Mouse (Mus musculus) intestine, postnatal 0 days (tissue): ENCODE results near the gene Cerk. TPM values are rescaled to one million over a fixed set of nuclear protein-coding genes. Genes with fewer than 3 reads are reported as not detected.

Source experiments
- ATAC-seq: fragments of 200-750 bp; cut with Nextera tagmentation; 2 replicates; pipeline ENCODE4 v1.8.0; 2017; ENCODE audit warnings: mild to moderate bottlenecking, moderate TSS enrichment, moderate library complexity
- H3K27ac ChIP-seq: fragments of 300-500 bp; sonication (generic); 2 replicates; pipeline ENCODE4 v1.5.1; 2014; ENCODE audit warnings: mild to moderate bottlenecking, low read depth, low read length, moderate library complexity
- H3K27me3 ChIP-seq: fragments of 300-500 bp; sonication (generic); replicated peaks from 2 replicates; pipeline ENCODE4 v1.6.1; 2014; ENCODE audit warnings: low read length, mixed read lengths; ENCODE audit not compliant: control insufficient read depth, insufficient read depth
- H3K36me3 ChIP-seq: fragments of 300-500 bp; sonication (generic); 2 replicates; pipeline ENCODE4 v1.6.1; 2014; ENCODE audit warnings: mild to moderate bottlenecking, moderate library complexity; ENCODE audit not compliant: control insufficient read depth, insufficient read depth
- H3K4me1 ChIP-seq: fragments of 300-500 bp; sonication (generic); replicated peaks from 2 replicates; pipeline ENCODE4 v1.6.1; 2014; ENCODE audit warnings: antibody characterized with exemption, low read length, mixed read lengths; ENCODE audit not compliant: control insufficient read depth, insufficient read depth
- H3K4me2 ChIP-seq: fragments of 300-500 bp; sonication (generic); replicated peaks from 2 replicates; pipeline ENCODE4 v1.6.1; 2014; ENCODE audit warnings: low read depth, mild to moderate bottlenecking, moderate library complexity
- H3K4me3 ChIP-seq: fragments of 300-500 bp; sonication (generic); 2 replicates; pipeline ENCODE4 v1.5.1; 2014; ENCODE audit warnings: low read depth, low read length
- H3K9ac ChIP-seq: fragments of 300-500 bp; sonication (generic); 2 replicates; pipeline ENCODE4 v1.6.1; 2014; ENCODE audit warnings: mild to moderate bottlenecking, low read depth, low read length
- H3K9me3 ChIP-seq: fragments of 300-500 bp; sonication (generic); 2 replicates; pipeline ENCODE4 v1.6.1; 2016; ENCODE audit warnings: mixed run types; ENCODE audit not compliant: control insufficient read depth
- CTCF ChIP-seq: sonication (generic); IDR thresholded peaks from 2 replicates; pipeline ENCODE4 v1.5.1; 2016; ENCODE audit warnings: low read depth, mild to moderate bottlenecking, control low read depth, antibody characterized with exemption, moderate library complexity
- WGBS: fragments of 180-500 bp; shearing (Covaris S2); extraction: QIAGEN DNeasy Blood & Tissue Kit; methylation state at CpG from one replicate; pipeline ENCODE4 v1.1.7; 2014; 5-methylcytosine and 5-hydroxymethylcytosine counted together
- polyA plus RNA-seq: library from polyadenylated mRNA; unstranded; fragments of >200 nt; fragmentation: Nextera tagmentation; extraction: Ambion mirVana; gene quantifications from 2 replicates; pipeline ENCODE4 v1.2.1, GENCODE M21; 2015

Gene Cerk
- polyA plus RNA-seq: 4.1 and 4.2 TPM in 2 replicates

GRCm38 (mm10) chr15:86185689-86186569 lies at the start of gene Cerk:
Gene Cerk (minus strand): TSS chr15:86186141.
- Histone ChIP-seq H3K4me2 (peak within 1 kb of the TSS; percentile 96), H3K4me3 (peak within 1 kb of the TSS; percentile 80), H3K9ac (peak within 1 kb of the TSS; percentile 77), H3K9me3 (no peaks in the 10 kb centered on the region), H3K27ac (peak within 1 kb of the TSS; percentile 77), H3K4me1 (0 out of 2 replicates have a peak, but pooled peaks cover 4% of the 10 kb centered on the region), H3K36me3 (no peaks in the 10 kb centered on the region), H3K27me3 (no peaks in the 10 kb centered on the region)
- TF ChIP-seq CTCF: peak; percentile 67
- 3% methylated on average over 38 of the region's 43 CpGs for WGBS
- peak; percentile 26 for ATAC-seq

- no peak overlapping the region for H3K9ac ChIP-seq
- no peaks in the 10 kb centered on the region for H3K27me3 ChIP-seq
- H3K36me3 ChIP-seq: peaks cover 26% of the 10 kb centered on the region; the same call in 1 of the 2 replicates
- TF ChIP-seq CTCF: no peak
- H3K9me3 ChIP-seq: no peaks in the 10 kb centered on the region
- H3K4me1 ChIP-seq: no peaks in the 10 kb centered on the region
- H3K27ac ChIP-seq: no peak overlapping the region
- H3K4me2 ChIP-seq: no peak overlapping the region
- H3K4me3 ChIP-seq: no peak overlapping the region
- ATAC-seq: no peak
- 84% methylated on average over 22 of the region's 22 CpGs for WGBS
Observed at GRCm38 (mm10) chr15:86234517-86235441, 48.8 kb upstream of the Cerk start.

GRCm38 (mm10) chr15:86234001-86234400 lies 48.1 kb upstream of the Cerk start:
- Histone ChIP-seq H3K36me3 (peaks cover 23% of the 10 kb centered on the region; the same call in 1 of the 2 replicates), H3K27me3 (no peaks in the 10 kb centered on the region), H3K9me3 (no peaks in the 10 kb centered on the region), H3K4me3 (no peak overlapping the region), H3K9ac (no peak overlapping the region), H3K4me1 (no peaks in the 10 kb centered on the region), H3K4me2 (no peak overlapping the region), H3K27ac (no peak overlapping the region)
- TF ChIP-seq CTCF: no peak
- WGBS: 81% methylated on average over 5 of the region's 5 CpGs
- no peak for ATAC-seq

GRCm38 (mm10) chr15:86231831-86232512 lies 46.0 kb upstream of the Cerk start:
- TF ChIP-seq CTCF: no peak
- no peak overlapping the region for H3K9ac ChIP-seq
- WGBS: 64% methylated on average over 7 of the region's 7 CpGs
- H3K4me2 ChIP-seq: no peak overlapping the region
- no peak for ATAC-seq
- peaks cover 16% of the 10 kb centered on the region; the same call in 1 of the 2 replicates for H3K36me3 ChIP-seq
- H3K27ac ChIP-seq: no peak overlapping the region
- no peak overlapping the region for H3K4me3 ChIP-seq
- no peaks in the 10 kb centered on the region for H3K4me1 ChIP-seq
- no peaks in the 10 kb centered on the region for H3K27me3 ChIP-seq
- no peaks in the 10 kb centered on the region for H3K9me3 ChIP-seq

GRCm38 (mm10) chr15:86231170-86231569 lies 45.2 kb upstream of the Cerk start:
- TF ChIP-seq CTCF: no peak
- H3K4me1 ChIP-seq: no peaks in the 10 kb centered on the region
- no peaks in the 10 kb centered on the region for H3K9me3 ChIP-seq
- 77% methylated on average over 1 of the region's 1 CpGs for WGBS
- H3K36me3 ChIP-seq: peaks cover 14% of the 10 kb centered on the region; the same call in 1 of the 2 replicates
- no peaks in the 10 kb centered on the region for H3K27me3 ChIP-seq
- H3K4me2 ChIP-seq: no peak overlapping the region
- no peak overlapping the region for H3K27ac ChIP-seq
- no peak overlapping the region for H3K4me3 ChIP-seq
- ATAC-seq: no peak
- H3K9ac ChIP-seq: no peak overlapping the region
